Mouse (Mus musculus): ENCODE results near the gene Itga8. TPM values are rescaled to one million over a fixed set of nuclear protein-coding genes. Genes with fewer than 3 reads are reported as not detected.

Gene Itga8
- total RNA-seq, 4 experiments from 2014 or later: 0.63 to 2.1 (median 1.4) TPM

DNA sequence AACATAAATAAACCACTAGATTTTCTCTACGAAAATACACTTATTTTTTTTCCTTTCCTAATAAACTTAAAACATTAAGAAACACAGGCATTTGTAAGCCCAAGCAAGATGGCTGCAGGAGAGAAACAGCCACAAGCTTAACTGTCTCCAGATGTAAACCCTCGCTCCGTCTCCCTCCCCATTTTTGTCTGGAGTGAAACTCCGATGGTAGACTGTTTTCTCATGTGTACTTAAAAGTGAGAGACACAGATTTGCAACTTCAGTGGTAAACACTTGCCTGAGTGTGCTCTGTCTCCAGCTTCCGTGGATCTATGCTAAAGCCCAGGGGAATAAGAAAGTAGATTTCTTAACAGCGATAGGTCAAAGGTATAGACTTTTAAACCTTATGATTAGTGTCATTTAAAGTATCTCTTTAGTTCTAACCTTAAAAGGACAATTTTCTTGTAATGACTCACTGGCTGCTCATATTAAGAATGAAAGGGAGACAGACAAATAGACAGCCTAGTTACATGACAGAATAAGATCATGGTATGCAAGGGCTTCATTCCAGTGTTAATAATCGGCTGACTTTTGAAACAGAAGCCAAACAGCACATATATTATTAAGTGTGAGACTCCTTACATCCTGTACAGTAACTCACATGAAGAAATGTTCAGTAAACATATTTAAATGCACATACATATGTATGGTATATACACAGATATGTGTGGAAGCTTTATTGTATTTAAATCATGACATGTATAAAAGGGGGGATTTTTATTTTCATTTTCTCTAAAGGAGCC is 209.3 kb downstream of the Itga8 start:
- no peak for DNase-seq (ENCODE audit: low spot score in 2 of 2)

DNA sequence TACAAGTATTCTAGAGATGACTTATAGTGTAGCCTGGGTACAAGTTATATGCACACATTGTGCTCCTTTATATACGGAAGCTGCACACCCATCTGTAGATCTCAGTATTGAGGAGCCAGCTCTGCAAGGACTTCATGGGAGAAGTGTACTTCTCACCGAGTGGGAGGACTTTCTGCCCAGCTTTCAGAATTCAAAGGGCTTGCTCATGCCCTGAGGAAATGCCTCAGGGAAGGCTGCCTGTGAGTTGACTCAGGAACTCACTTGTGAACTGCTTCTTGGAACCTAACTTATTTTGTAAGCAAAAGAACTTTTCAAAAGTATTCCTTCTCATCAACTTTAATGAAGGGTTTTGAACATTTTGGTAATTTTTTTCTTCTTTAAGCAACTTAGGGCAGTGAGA is 210.7 kb downstream of the Itga8 start:
- DNase-seq (ENCODE audit: low spot score in 2 of 2): no peak

DNA sequence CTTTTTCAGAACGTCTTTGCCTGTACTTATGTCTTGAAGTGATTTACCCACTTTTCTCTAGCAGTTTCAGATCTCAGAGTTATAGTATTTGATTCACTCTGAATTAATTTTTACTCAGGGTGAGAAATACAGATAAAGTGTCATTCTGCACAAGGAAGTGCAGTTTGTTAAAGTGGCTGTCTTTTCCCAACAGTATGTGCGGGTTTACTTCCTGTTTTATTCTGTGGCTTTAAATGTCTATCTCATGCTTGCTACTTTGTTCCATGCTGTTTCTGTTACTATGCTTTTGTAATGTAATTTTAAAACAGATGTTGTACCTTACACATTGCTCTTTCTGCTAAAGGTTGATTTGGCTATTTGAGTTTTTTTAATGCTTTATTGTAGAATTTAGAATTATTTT is 216.2 kb downstream of the Itga8 start:
- DNase-seq (ENCODE audit: low spot score in 2 of 2): no peak

DNA sequence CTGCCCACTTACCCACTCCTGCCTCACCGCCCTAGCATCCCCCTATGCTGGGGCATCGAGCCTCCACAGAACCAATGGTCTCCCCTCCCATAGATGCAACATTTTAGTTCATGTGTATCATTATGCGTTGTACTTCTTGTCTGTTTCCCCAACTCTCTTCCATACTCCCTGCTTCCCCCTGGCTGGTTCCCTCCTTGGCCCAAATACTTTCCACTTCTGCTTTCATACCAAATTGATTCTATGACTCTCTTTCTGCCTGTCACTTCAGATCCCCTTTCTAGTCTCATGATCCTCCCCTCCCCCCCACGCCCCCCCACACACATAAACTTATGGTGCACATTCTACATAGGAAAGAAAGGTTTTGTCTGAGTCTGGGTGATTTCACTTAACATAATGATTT is 217.4 kb downstream of the Itga8 start:
- no peak for DNase-seq (ENCODE audit: low spot score in 2 of 2)

DNA sequence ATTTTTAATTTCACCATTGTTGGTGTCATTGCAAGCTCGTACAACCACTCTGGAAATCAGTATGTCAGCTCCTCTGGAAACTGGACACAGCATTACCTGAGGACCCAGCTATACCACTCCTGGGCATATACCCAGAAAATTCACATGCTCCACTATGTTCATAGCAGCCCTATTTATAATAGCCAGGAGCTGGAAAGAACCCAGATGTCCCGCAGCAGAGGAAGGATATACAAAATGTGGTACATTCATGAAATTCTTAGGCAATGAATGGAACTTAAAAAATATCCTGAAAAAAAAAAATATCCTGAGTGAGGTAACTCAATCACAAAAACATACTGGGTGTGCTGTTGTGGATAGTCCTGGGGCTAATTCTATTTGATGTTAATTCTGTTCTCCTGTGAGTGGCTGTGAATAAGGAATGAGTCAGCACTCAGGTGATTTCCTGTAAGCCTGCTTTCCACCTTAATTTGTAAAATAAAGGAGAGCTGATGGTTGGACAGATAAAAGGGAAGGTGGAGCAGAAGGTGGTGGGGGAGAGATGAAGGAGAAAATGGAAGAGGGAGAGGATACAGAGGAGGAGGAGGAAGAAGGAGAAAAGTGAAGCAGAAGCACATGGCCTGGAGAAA is 224.3 kb downstream of the Itga8 start:
- no peak for DNase-seq (ENCODE audit: low spot score in 2 of 2)

DNA sequence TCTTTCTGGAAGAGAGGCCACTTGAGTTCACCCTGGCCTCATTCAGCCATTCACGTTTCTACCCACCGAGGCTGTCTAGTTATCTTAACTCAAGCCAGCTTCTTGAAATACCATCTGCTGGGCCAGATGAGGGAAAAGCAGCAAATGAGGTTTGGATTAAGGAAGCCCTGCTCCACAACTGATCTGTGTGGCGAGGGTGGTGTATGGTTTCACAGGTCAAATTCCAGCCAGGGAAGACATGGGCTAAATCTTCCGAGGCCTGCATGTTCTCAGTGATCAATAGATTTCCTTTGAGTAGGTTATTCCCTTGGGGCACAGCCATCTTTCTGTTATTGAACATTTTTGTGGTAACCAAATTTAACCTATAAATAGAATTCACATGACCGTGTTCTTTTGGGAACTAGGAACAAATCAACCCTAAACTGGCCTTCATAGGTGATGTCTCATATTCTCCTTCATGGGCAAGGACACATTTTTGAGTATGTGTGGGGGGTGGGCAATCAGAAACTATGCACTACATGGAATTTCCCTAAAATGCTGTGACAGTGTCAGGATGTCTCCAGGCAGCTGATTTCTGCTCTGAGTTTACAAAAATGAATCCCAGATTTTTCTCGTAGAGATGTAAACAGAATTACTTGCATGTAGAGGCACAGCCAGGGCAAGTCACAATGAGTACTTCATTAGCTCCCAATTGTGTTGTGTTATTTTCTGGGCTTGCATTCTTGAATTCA is 235.9 kb downstream of the Itga8 start:
- DNase-seq (ENCODE audit: low spot score in 2 of 2): no peak

DNA sequence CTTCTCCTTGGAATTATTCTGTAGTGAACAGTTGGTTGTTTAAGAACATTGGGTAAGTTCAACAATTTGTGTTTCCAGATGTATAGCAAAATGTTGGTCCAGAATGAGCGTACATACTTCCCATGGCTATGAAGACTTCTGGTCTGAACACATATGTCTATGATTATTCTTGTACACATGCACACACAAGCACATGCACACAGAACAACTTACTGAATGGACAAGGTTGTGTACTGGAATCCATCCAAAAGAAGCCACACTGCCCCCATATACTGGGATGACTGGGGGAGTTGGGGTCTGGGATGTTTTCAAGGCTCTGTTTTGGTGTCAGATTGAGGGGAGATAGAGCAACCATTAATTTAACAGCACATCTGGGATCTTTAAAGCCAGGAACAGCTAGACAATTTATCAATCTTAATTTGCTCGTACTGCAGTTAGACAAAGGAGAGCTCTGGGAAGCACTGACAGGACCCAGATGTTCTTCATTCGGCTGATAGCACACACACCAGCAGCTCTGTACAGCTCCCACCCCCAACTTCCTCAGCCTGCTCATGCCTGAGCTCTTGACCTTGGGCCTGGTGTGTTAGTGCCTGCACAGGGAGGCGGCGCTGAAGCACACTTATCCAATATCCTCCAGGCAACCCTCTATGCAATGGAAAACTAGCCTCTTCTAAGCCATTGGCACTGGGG is 241.5 kb downstream of the Itga8 start:
- DNase-seq (ENCODE audit: low spot score in 2 of 2): no peak

Other genes with a start within 250 kb of the Itga8 start
- 10 to 100 TPM in 1 of 4 experiments, 1 to 10 TPM in 3; 7.8 to 12.2 (median 8.3) TPM for gene Mindy3, start 117.5 kb upstream of the Itga8 start, total RNA-seq (2022)

All from gastrocnemius, adult 8-10 months (tissue).